Mouse (Mus musculus) kidney, embryonic 16.5 days (tissue): Measurements from ENCODE around the gene Dpep1. TPM values are rescaled to one million over a fixed set of nuclear protein-coding genes. Genes with fewer than 3 reads are reported as not detected.

Source experiments
- ATAC-seq: fragments of 200-750 bp; cut with Nextera tagmentation; 2 replicates; pipeline ENCODE4 v1.8.0; 2017; ENCODE audit warnings: moderate TSS enrichment; ENCODE audit not compliant: low FRiP score, low TSS enrichment
- H3K27ac ChIP-seq: fragments of 300-500 bp; sonication (generic); 2 replicates; pipeline ENCODE4 v1.5.1; 2014; ENCODE audit warnings: low read length
- H3K27me3 ChIP-seq: fragments of 300-500 bp; sonication (generic); 2 replicates; pipeline ENCODE4 v1.6.1; 2014; ENCODE audit warnings: low read length, control low read depth, mixed read lengths; ENCODE audit not compliant: insufficient read depth
- H3K36me3 ChIP-seq: fragments of 300-500 bp; sonication (generic); 2 replicates; pipeline ENCODE4 v1.6.1; 2014; ENCODE audit warnings: low read length, control low read depth, mixed read lengths; ENCODE audit not compliant: insufficient read depth
- H3K4me1 ChIP-seq: fragments of 300-500 bp; sonication (generic); 2 replicates; pipeline ENCODE4 v1.6.1; 2014; ENCODE audit warnings: low read length, control low read depth, mixed read lengths; ENCODE audit not compliant: insufficient read depth
- H3K4me2 ChIP-seq: fragments of 300-500 bp; sonication (generic); replicated peaks from 2 replicates; pipeline ENCODE4 v1.6.1; 2014; ENCODE audit warnings: low read depth, low read length
- H3K4me3 ChIP-seq: fragments of 300-500 bp; sonication (generic); 2 replicates; pipeline ENCODE4 v1.5.1; 2014; ENCODE audit warnings: mild to moderate bottlenecking, low read length
- H3K9ac ChIP-seq: fragments of 300-500 bp; sonication (generic); replicated peaks from 2 replicates; pipeline ENCODE4 v1.6.1; 2014; ENCODE audit warnings: low read length
- H3K9me3 ChIP-seq: fragments of 300-500 bp; sonication (generic); 2 replicates; pipeline ENCODE4 v1.6.1; 2016; ENCODE audit warnings: low read length, control low read depth
- WGBS: fragments of 180-500 bp; shearing (Covaris S2); extraction: QIAGEN DNeasy Blood & Tissue Kit; methylation state at CpG from one replicate; pipeline ENCODE4 v1.1.7; 2014; 5-methylcytosine and 5-hydroxymethylcytosine counted together
- polyA plus RNA-seq: library from polyadenylated mRNA; unstranded; fragments of >200 nt; fragmentation: Nextera tagmentation; extraction: Ambion mirVana; gene quantifications from 2 replicates; pipeline ENCODE4 v1.2.1, GENCODE M21; 2015

Dpep1 gene
- polyA plus RNA-seq, 1 experiment from 2014 or later, result 11.8 TPM

- Histone ChIP-seq H3K27me3 (no peaks in the 10 kb centered on the region), H3K27ac (no peak overlapping the region), H3K4me2 (no peak overlapping the region), H3K4me3 (no peak overlapping the region), H3K9ac (no peak overlapping the region), H3K9me3 (no peaks in the 10 kb centered on the region), H3K36me3 (peaks cover 33% of the 10 kb centered on the region), H3K4me1 (no peaks in the 10 kb centered on the region)
- whole genome bisulfite sequencing, result 72% methylated on average over 11 of the region's 11 CpGs
- 0 out of 2 replicates have a peak, but pooled peaks have one; percentile 24 for ATAC-seq
Observed at GRCm38 (mm10) chr8:123243053-123243452, 57.0 kb downstream of the Dpep1 start.

GRCm38 (mm10) chr8:123244382-123244781 is 58.3 kb downstream of the Dpep1 start:
- 87% methylated on average over 4 of the region's 4 CpGs for WGBS
- peaks cover 46% of the 10 kb centered on the region for H3K36me3 ChIP-seq
- no peaks in the 10 kb centered on the region for H3K9me3 ChIP-seq
- no peaks in the 10 kb centered on the region for H3K4me1 ChIP-seq
- H3K27ac ChIP-seq, result no peak overlapping the region
- no peaks in the 10 kb centered on the region for H3K27me3 ChIP-seq
- no peak overlapping the region for H3K9ac ChIP-seq
- H3K4me3 ChIP-seq, result no peak overlapping the region
- H3K4me2 ChIP-seq, result no peak overlapping the region
- no peak for ATAC-seq

GRCm38 (mm10) chr8:123245543-123245942 is 59.5 kb downstream of the Dpep1 start:
- ATAC-seq, result no peak
- Histone ChIP-seq H3K36me3 (peaks cover 48% of the 10 kb centered on the region), H3K9me3 (no peaks in the 10 kb centered on the region), H3K4me3 (no peak overlapping the region), H3K4me1 (no peaks in the 10 kb centered on the region), H3K4me2 (no peak overlapping the region), H3K27me3 (no peaks in the 10 kb centered on the region), H3K27ac (no peak overlapping the region), H3K9ac (no peak overlapping the region)
- WGBS, result 90% methylated on average over 12 of the region's 12 CpGs

- Histone ChIP-seq H3K36me3 (peaks cover 49% of the 10 kb centered on the region), H3K4me3 (no peak overlapping the region), H3K27me3 (no peaks in the 10 kb centered on the region), H3K9ac (no peak overlapping the region), H3K9me3 (no peaks in the 10 kb centered on the region), H3K4me1 (peaks cover 3% of the 10 kb centered on the region), H3K4me2 (no peak overlapping the region), H3K27ac (no peak overlapping the region)
- WGBS, result 93% methylated on average over 6 of the region's 6 CpGs
- ATAC-seq, result no peak
Observed at GRCm38 (mm10) chr8:123247748-123248147, 61.7 kb downstream of the Dpep1 start.

- Histone ChIP-seq H3K4me2 (no peak overlapping the region), H3K4me1 (peaks cover 10% of the 10 kb centered on the region), H3K4me3 (no peak overlapping the region), H3K9me3 (no peaks in the 10 kb centered on the region), H3K9ac (no peak overlapping the region), H3K36me3 (peaks cover 46% of the 10 kb centered on the region), H3K27ac (no peak overlapping the region), H3K27me3 (no peaks in the 10 kb centered on the region)
- 91% methylated on average over 8 of the region's 8 CpGs for WGBS
- ATAC-seq, result no peak
Observed at GRCm38 (mm10) chr8:123248596-123248995, 62.6 kb downstream of the Dpep1 start.

GRCm38 (mm10) chr8:123250940-123251339 is 64.9 kb downstream of the Dpep1 start:
- Histone ChIP-seq H3K9me3 (no peaks in the 10 kb centered on the region), H3K4me3 (no peak overlapping the region), H3K36me3 (peaks cover 29% of the 10 kb centered on the region), H3K9ac (no peak overlapping the region), H3K27me3 (no peaks in the 10 kb centered on the region), H3K4me2 (no peak overlapping the region), H3K27ac (no peak overlapping the region), H3K4me1 (peaks cover 20% of the 10 kb centered on the region)
- ATAC-seq, result no peak
- WGBS, result 98% methylated on average over 5 of the region's 5 CpGs

Other genes with a start within 250 kb of the Dpep1 start
- gene Ankrd11, start 144.0 kb upstream of the Dpep1 start, polyA plus RNA-seq, result 25.6 and 30.4 TPM in 2 replicates
- 56.6 and 59.1 TPM in 2 replicates for gene Spg7, start 123.3 kb upstream of the Dpep1 start, polyA plus RNA-seq
- gene Rpl13, start 83.9 kb upstream of the Dpep1 start, polyA plus RNA-seq, result 1,084 and 1,349 TPM in 2 replicates
- 1.8 and 2.1 TPM in 2 replicates for gene Cpne7, start 68.9 kb upstream of the Dpep1 start, polyA plus RNA-seq
- gene Sult5a1, start 27.9 kb upstream of the Dpep1 start, polyA plus RNA-seq, result 10.5 and 12.6 TPM in 2 replicates
- gene Chmp1a, start 26.5 kb downstream of the Dpep1 start, polyA plus RNA-seq, result 138 and 147 TPM in 2 replicates
- 5.2 and 7.4 TPM in 2 replicates for gene Spata33, start 26.6 kb downstream of the Dpep1 start, polyA plus RNA-seq
- gene Cdk10, start 38.6 kb downstream of the Dpep1 start, polyA plus RNA-seq, result 39.8 and 40.1 TPM in 2 replicates
- 7.5 and 8.9 TPM in 2 replicates for gene Spata2l, start 50.0 kb downstream of the Dpep1 start, polyA plus RNA-seq
- gene Zfp276, start 68.0 kb downstream of the Dpep1 start, polyA plus RNA-seq, result 26.7 and 28.5 TPM in 2 replicates
- gene Vps9d1, start 68.1 kb downstream of the Dpep1 start, polyA plus RNA-seq, result 25.8 and 31.7 TPM in 2 replicates
- gene Fanca, start 132.3 kb downstream of the Dpep1 start, polyA plus RNA-seq, result 36.6 and 43.8 TPM in 2 replicates
- gene Spire2, start 146.5 kb downstream of the Dpep1 start, polyA plus RNA-seq, result 4.9 and 5.4 TPM in 2 replicates
- 168 and 175 TPM in 2 replicates for gene Tcf25, start 187.5 kb downstream of the Dpep1 start, polyA plus RNA-seq
- gene Mc1r, start 220.9 kb downstream of the Dpep1 start, polyA plus RNA-seq, result not detected in 2 replicates
- gene Tubb3, start 225.2 kb downstream of the Dpep1 start, polyA plus RNA-seq, result 4.8 and 11.2 TPM in 2 replicates
- gene Def8, start 237.3 kb downstream of the Dpep1 start, polyA plus RNA-seq, result 43.7 and 44.4 TPM in 2 replicates